Mouse (Mus musculus): ENCODE measurements around the gene Fam178b.

DNA sequence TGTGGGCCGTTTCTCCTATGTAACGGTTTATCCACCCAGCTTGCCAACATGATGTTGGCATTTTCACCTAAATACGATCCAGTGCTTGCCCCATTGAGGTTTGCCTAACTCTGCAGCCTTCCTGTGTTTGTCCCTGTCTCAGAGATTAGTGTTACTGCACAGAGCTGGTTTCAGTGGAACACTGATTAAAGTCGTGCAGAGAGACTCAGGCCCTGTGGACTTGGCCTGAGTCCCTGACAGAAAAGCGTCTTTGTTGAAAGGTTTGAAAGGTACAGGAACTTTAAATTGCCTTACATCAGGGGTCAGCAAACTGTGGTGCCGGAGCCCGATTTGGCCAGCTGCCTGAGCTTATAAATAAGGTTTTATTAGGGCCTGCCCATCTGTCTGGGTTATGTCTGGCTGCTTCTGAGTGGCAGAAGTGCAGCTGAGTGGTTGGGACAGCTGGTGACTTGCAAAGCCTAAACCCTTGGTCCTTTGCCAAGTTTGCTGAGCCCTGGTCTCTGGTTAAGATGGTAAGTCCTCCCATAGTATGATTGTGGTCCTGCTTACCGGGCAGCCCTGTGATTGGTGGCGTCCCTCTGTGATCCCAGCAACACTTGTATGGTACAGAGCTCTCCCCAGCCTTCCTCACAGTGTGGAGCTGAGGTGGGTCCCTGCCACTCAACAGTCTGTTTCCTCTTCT, 159.5 kb downstream of the Fam178b start:
- TF ChIP-seq CTCF (IDR thresholded peaks at IDR 0.05; ENCODE audit: insufficient read depth, low read length): no peak
- no peak for TF ChIP-seq POLR2A (IDR thresholded peaks at IDR 0.05; ENCODE audit: borderline replicate concordance, extremely low read depth, low read depth, low read length)
